Mouse (Mus musculus) limb, embryonic 12.5 days (tissue): Measurements from ENCODE around the gene Ergic1. TPM values are rescaled to one million over a fixed set of nuclear protein-coding genes. Genes with fewer than 3 reads are reported as not detected.

ENCODE experiments used
- ATAC-seq: fragments of 200-750 bp; cut with Nextera tagmentation; 2 replicates; pipeline ENCODE4 v1.8.0; 2017; ENCODE audit warnings: low read depth, moderate TSS enrichment; ENCODE audit not compliant: insufficient number of reproducible peaks, insufficient read depth, low FRiP score, low TSS enrichment
- H3K27ac ChIP-seq: fragments of 300-500 bp; sonication (generic); 2 replicates; pipeline ENCODE4 v1.5.1; 2016; ENCODE audit warnings: mild to moderate bottlenecking, moderate library complexity
- H3K27me3 ChIP-seq: fragments of 300-500 bp; sonication (generic); 2 replicates; pipeline ENCODE4 v1.6.1; 2016; ENCODE audit warnings: mild to moderate bottlenecking, moderate library complexity
- H3K36me3 ChIP-seq: fragments of 300-500 bp; sonication (generic); 2 replicates; pipeline ENCODE4 v1.6.1; 2016; ENCODE audit warnings: mild to moderate bottlenecking, moderate library complexity
- H3K4me1 ChIP-seq: fragments of 300-500 bp; sonication (generic); replicated peaks from 2 replicates; pipeline ENCODE4 v1.6.1; 2016
- H3K4me2 ChIP-seq: fragments of 300-500 bp; sonication (generic); 2 replicates; pipeline ENCODE4 v1.6.1; 2016; ENCODE audit warnings: mild to moderate bottlenecking, moderate library complexity
- H3K4me3 ChIP-seq: fragments of 300-500 bp; sonication (generic); replicated peaks from 2 replicates; pipeline ENCODE4 v1.5.1; 2016; ENCODE audit warnings: mild to moderate bottlenecking
- H3K9ac ChIP-seq: fragments of 300-500 bp; sonication (generic); replicated peaks from 2 replicates; pipeline ENCODE4 v1.6.1; 2016; ENCODE audit warnings: mild to moderate bottlenecking, moderate library complexity
- H3K9me3 ChIP-seq: fragments of 300-500 bp; sonication (generic); 2 replicates; pipeline ENCODE4 v1.6.1; 2016; ENCODE audit warnings: mild to moderate bottlenecking, moderate library complexity
- WGBS: fragments of 180-500 bp; shearing (Covaris S2); methylation state at CpG from one replicate; pipeline ENCODE4 v1.1.7; 2016; 5-methylcytosine and 5-hydroxymethylcytosine counted together
- polyA plus RNA-seq: library from polyadenylated mRNA; unstranded; fragments of >200 nt; fragmentation: Nextera tagmentation; extraction: Ambion mirVana; gene quantifications from 2 replicates; pipeline ENCODE4 v1.2.1, GENCODE M21; 2016

The Ergic1 gene
- polyA plus RNA-seq, 1 experiment from 2014 or later: 90.7 TPM

DNA sequence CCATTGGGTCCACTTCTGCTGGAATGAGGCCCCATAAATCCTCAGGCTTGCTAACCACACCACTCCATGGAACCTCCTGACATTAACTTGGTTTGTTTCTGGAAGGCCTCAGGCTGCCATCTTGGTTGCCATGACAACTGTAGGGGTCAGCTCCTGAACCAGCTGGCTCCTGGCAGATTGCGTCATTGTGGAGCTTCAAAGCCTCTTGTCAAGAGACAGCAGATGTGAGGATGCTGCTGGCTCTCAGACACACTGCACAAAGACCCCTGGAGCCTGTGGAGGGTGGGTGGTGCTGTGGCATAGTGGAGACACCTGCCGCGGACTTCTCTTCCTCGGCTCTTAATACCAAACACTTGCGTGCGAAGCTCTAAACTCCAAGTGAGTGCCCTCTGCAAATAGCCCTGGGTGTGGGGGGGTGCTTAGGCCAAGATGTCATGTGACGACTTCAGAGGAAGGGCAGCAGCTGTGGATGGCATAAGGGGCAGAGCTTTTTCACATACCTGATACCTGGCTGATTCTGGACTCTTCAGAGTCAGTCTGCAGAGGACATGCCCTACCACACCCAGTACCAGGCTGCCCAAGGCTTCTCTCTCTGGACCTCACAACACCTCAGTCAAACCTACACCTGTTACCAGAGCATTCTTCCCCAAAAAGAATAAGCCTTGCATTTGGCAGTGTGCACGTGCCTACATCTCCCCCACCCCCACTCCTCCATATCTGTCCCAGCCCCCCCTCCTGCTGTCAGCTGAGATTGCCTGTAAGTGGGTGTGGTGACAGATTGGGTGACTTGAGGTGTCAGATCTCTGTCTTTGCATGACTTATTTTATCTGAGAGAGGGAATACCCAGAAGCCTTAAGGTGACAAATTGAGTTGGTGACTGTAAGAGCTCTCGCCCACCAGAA is 83.5 kb downstream of the Ergic1 start:
- no peak overlapping the region for H3K9ac ChIP-seq
- ATAC-seq: no peak
- 0 out of 2 replicates have a peak, but pooled peaks cover 3% of the 10 kb centered on the region for H3K4me1 ChIP-seq
- no peak overlapping the region for H3K4me3 ChIP-seq
- H3K27ac ChIP-seq: no peak overlapping the region
- H3K36me3 ChIP-seq: peaks cover 100% of the 10 kb centered on the region
- H3K9me3 ChIP-seq: no peaks in the 10 kb centered on the region
- H3K4me2 ChIP-seq: no peak overlapping the region
- 82% methylated on average over 9 of the region's 9 CpGs for WGBS
- no peaks in the 10 kb centered on the region for H3K27me3 ChIP-seq

DNA sequence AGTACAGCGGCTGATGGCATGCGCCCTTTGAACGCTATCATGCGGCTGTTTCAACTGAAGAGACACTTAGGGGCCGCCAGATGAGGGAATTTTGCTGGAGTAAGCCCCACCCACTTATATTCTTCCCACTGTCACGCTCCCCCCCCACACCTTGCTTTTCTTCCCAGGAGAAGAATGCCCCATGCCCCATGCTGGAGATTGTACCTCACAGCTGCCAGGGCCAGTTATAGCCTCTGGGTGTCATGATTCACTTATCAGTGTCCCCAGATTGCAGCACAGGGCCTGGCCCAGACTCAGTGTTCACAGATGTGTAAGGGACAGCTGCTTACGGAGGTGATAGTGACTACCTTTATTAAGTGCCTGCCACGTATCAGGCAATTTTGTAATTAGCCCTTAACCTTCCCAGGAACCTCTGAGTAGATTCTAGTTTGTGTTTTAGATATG is 84.1 kb downstream of the Ergic1 start:
- Histone ChIP-seq H3K9me3 (no peaks in the 10 kb centered on the region), H3K4me1 (0 out of 2 replicates have a peak, but pooled peaks cover 6% of the 10 kb centered on the region), H3K36me3 (peaks cover 98% of the 10 kb centered on the region), H3K9ac (no peak overlapping the region), H3K4me3 (no peak overlapping the region), H3K27me3 (no peaks in the 10 kb centered on the region), H3K27ac (no peak overlapping the region), H3K4me2 (no peak overlapping the region)
- WGBS: 94% methylated on average over 8 of the region's 8 CpGs
- ATAC-seq: no peak

DNA sequence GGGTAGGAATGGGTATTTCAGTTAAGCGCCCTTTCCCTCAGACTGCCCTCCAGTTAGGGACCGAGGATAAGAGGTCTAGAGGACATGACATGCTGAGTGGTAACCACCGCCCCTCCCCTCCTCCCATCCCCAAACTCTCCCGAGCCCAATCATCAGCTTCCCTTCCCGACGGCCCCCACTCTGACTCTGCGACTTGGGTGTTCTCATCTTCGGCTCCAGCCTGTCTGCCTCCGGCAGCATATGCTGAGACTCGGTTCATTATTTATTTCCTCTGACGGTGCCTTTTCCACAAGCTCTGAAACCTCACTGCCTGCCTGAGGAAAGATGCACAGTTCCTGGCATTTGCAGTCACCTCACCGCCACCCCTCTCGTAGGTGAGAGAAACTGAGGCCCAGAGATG is 86.0 kb downstream of the Ergic1 start:
- H3K36me3 ChIP-seq: peaks cover 87% of the 10 kb centered on the region
- peak overlapping the region; percentile 45; the same call in 1 of the 2 replicates for H3K27ac ChIP-seq
- no peak for ATAC-seq
- H3K9me3 ChIP-seq: no peaks in the 10 kb centered on the region
- no peak overlapping the region for H3K9ac ChIP-seq
- 0 out of 2 replicates have a peak, but pooled peaks cover 11% of the 10 kb centered on the region for H3K4me1 ChIP-seq
- no peak overlapping the region for H3K4me3 ChIP-seq
- WGBS: 47% methylated on average over 13 of the region's 13 CpGs
- H3K27me3 ChIP-seq: no peaks in the 10 kb centered on the region
- no peak overlapping the region for H3K4me2 ChIP-seq

DNA sequence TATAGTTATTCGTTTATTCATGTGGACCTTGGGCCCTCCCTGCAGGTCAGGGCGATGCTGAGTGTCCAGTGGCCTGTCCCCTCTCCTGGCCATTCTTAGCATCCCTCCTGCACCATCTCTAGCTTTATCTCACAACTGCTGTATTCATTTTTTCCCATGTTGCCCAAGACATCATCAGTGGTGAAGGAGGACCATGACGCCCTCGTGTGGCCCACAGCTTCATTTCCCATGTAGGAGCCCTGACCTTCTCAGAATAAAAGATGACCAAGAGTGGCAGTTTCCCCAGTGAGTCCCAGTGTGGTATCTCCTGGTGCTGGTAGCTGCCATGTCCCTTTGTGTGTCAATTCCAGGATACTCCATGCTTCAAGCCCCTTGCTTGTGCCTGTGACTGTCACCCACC is 88.3 kb downstream of the Ergic1 start:
- Histone ChIP-seq H3K4me3 (no peak overlapping the region), H3K9ac (no peak overlapping the region; the same call in 1 of the 2 replicates), H3K27me3 (no peaks in the 10 kb centered on the region), H3K9me3 (no peaks in the 10 kb centered on the region), H3K4me1 (0 out of 2 replicates have a peak, but pooled peaks cover 11% of the 10 kb centered on the region), H3K36me3 (peaks cover 86% of the 10 kb centered on the region), H3K4me2 (no peak overlapping the region), H3K27ac (peak overlapping the region; percentile 17; the same call in 1 of the 2 replicates)
- ATAC-seq: no peak
- WGBS: 85% methylated on average over 4 of the region's 4 CpGs

DNA sequence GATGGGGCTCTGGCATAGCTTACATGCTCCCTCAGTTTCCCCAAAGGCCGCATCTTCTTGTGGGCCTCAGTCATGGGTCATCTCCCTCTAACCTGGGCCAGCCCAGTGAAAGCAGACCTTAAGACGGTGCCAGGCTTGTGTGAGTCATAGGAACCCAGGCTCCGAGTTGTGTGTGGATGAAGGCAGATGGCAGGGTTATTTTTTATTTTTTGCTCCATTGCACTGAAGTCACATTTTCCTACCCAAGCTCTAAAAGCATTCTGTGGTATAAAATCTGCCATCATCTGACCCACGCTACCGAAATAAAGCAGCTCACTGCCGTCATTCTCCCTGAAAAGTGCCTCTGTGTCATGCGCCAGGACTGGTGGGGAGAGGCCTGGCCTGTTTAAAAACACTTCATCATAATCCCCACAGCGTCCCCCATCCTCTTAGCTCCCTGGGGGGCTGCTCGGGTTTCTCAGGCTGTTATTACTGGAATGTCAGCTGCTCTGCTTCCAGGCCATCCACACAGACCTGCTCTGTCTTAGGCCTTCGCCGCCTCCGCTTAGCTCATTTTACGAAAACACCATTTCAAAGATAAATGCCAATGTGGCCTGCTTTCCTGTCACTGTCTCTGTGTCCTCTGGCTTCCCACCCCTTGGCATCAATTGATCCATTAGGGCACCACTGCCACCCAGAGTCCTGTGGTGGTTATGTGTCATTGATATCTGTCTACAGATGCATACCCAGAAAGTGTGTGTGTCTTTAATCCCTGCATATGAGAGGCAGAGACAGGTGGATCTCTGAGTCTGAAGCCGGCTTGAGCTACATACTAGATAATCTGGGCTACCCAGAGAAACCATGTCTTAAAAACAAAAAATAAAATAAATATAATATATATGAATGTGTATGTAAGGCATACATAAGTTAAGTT is 89.4 kb downstream of the Ergic1 start:
- no peak overlapping the region; the same call in 1 of the 2 replicates for H3K9ac ChIP-seq
- no peaks in the 10 kb centered on the region for H3K27me3 ChIP-seq
- H3K4me2 ChIP-seq: no peak overlapping the region
- 66% methylated on average over 14 of the region's 14 CpGs for WGBS
- 0 out of 2 replicates have a peak, but pooled peaks cover 11% of the 10 kb centered on the region for H3K4me1 ChIP-seq
- peaks cover 86% of the 10 kb centered on the region for H3K36me3 ChIP-seq
- H3K9me3 ChIP-seq: no peaks in the 10 kb centered on the region
- H3K27ac ChIP-seq: peak overlapping the region; percentile 83
- H3K4me3 ChIP-seq: no peak overlapping the region
- no peak for ATAC-seq

DNA sequence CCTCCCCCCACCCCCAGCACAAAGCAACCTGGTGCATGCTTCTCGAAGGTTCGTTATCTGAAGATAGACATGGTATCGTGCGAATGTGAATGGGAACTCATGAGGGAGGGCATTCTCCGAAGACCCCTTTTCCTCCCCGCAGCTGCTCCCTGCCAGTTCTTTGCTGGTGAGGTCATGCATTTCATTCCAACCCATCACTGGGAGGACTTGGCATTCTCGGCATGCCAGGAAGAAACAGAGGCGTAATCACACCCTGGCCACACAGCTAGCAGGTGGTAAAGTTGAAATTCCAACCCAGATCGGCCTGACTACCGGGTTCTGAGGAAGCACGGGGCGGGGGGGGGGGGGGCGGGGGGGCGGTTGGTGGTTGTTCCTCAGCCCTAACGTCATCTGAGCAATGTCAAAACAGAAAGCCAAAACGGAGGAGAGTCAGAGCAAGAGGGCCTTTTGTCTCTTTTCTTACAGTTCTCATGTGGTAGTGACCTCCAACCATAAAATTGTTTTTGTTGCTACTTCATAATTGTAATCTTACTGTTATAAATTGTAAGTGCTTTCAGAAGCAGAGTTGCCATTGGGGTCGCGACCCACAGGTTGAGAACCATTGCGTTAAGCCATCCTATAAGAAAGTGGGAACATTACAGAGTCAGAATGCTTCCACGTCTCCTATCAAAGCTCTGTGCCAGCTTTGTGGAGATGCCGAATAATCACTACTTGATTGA is 97.7 kb downstream of the Ergic1 start:
- Histone ChIP-seq H3K36me3 (peaks cover 40% of the 10 kb centered on the region), H3K27ac (no peak overlapping the region), H3K9me3 (no peaks in the 10 kb centered on the region), H3K4me1 (peaks cover 6% of the 10 kb centered on the region), H3K9ac (no peak overlapping the region), H3K4me3 (no peak overlapping the region), H3K27me3 (no peaks in the 10 kb centered on the region), H3K4me2 (no peak overlapping the region)
- WGBS: 47% methylated on average over 20 of the region's 21 CpGs
- ATAC-seq: no peak

DNA sequence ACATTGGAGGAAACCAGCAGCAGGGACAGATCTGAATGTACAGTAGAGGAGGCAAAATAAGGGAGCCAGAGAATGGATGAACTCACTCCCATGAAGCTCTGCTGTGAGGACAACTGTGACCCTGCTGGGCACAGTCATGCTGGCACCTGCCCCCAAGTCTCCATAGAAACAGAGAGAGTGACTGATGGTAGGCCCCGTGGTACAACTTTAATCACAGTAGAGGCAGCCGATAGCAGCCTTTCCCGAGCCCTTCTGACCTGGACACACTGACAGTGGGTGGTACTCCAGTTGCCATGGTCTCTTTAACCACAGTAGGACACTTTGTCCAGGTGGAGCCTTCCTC is 98.3 kb downstream of the Ergic1 start:
- 73% methylated on average over 3 of the region's 3 CpGs for WGBS
- no peak overlapping the region for H3K4me2 ChIP-seq
- peaks cover 6% of the 10 kb centered on the region for H3K4me1 ChIP-seq
- no peak overlapping the region for H3K9ac ChIP-seq
- no peak overlapping the region for H3K4me3 ChIP-seq
- H3K36me3 ChIP-seq: peaks cover 34% of the 10 kb centered on the region
- no peaks in the 10 kb centered on the region; the same call in 1 of the 2 replicates for H3K27me3 ChIP-seq
- no peak for ATAC-seq
- no peak overlapping the region for H3K27ac ChIP-seq
- H3K9me3 ChIP-seq: no peaks in the 10 kb centered on the region

DNA sequence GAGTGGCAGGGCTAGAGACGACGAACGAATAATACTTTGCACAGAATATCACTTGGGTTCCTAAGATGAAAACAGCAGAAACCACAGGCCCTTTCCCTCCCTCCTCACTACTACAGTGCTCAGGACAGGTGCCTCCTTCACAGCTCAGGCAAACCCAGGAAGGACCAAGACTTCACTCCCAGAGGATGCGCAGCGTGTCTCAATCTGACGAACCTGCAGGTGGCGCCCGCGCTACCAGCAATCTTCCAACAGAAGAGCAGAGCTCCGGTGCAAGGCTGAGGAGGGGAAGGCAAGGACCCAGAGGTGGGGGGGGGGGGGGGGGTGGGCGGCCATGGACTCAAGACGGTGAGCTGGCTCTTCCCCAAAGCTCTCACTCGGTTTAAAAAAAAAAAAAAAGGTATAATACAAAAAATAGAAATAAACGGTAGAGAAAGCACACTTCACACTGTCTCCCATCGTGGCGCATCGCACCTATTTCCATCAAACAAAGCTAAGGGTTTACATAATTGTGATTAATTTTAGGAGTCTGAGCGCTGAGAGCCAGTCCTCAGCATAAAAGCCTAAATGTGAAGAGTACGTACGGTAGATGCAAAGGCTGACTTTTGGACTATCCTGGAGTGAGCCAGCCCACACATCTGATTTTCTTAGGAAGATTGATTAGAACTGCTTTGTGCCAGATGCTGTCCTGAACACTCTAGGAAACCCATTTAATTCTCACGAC is 99.1 kb downstream of the Ergic1 start:
- 27% methylated on average over 20 of the region's 21 CpGs for WGBS
- H3K9ac ChIP-seq: no peak overlapping the region
- H3K9me3 ChIP-seq: no peaks in the 10 kb centered on the region
- H3K4me3 ChIP-seq: no peak overlapping the region
- H3K4me2 ChIP-seq: no peak overlapping the region; the same call in 1 of the 2 replicates
- H3K36me3 ChIP-seq: peaks cover 26% of the 10 kb centered on the region
- H3K4me1 ChIP-seq: peaks cover 6% of the 10 kb centered on the region
- no peak overlapping the region for H3K27ac ChIP-seq
- H3K27me3 ChIP-seq: no peaks in the 10 kb centered on the region; the same call in 1 of the 2 replicates
- ATAC-seq: no peak

DNA sequence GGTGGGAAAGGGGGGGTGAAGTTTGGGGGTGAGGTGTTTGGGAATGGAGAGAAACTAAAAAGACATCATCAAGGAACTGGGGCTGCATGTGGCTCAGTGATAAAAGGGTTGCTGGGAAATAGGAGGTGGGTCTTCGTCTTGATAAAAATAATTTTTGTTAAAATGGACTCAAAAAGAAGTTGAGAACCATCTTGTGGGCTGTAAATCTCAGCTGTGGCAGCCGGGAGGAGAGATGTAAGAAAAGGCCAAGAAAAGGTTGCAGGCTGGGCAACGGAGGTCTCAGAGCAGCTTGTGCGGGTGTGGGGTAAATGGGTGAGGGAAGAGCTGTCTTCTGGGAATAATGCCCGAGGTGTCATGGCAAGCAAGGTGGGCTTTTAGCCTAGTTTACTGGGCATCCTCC is 100.9 kb downstream of the Ergic1 start:
- no peak overlapping the region for H3K4me3 ChIP-seq
- no peak for ATAC-seq
- H3K9ac ChIP-seq: no peak overlapping the region

More for the DNA sequence above, 100.9 kb downstream of the Ergic1 start:
- Histone ChIP-seq H3K4me2 (no peak overlapping the region), H3K4me1 (peaks cover 6% of the 10 kb centered on the region), H3K9me3 (no peaks in the 10 kb centered on the region), H3K36me3 (peaks cover 9% of the 10 kb centered on the region; the same call in 1 of the 2 replicates), H3K27me3 (no peaks in the 10 kb centered on the region; the same call in 1 of the 2 replicates), H3K27ac (no peak overlapping the region)
- 77% methylated on average over 5 of the region's 5 CpGs for WGBS
